Mouse (Mus musculus): Measurements from ENCODE around the gene Slc2a13.
A peak's percentile ranks its signal among the peaks of the same experiment; 100 is the strongest.

Gene Slc2a13

GRCm38 (mm10) chr15:91495014-91495413, 78.0 kb downstream of the Slc2a13 start:
- no peak for DNase-seq

- DNase-seq: no peak
Observed at GRCm38 (mm10) chr15:91479924-91480615, 93.0 kb downstream of the Slc2a13 start.

- peak; percentile 35 for DNase-seq
Observed at GRCm38 (mm10) chr15:91477766-91478165, 95.3 kb downstream of the Slc2a13 start.

GRCm38 (mm10) chr15:91473690-91474409, 99.2 kb downstream of the Slc2a13 start:
- no peak for DNase-seq

- no peak for DNase-seq
Observed at GRCm38 (mm10) chr15:91465331-91465730, 107.7 kb downstream of the Slc2a13 start.

- DNase-seq: no peak
Observed at GRCm38 (mm10) chr15:91463857-91464435, 109.1 kb downstream of the Slc2a13 start.

- DNase-seq: peak; percentile 33
Observed at GRCm38 (mm10) chr15:91463026-91463661, 109.9 kb downstream of the Slc2a13 start.

- no peak for DNase-seq
Observed at GRCm38 (mm10) chr15:91461940-91462339, 111.1 kb downstream of the Slc2a13 start.

- DNase-seq: no peak
Observed at GRCm38 (mm10) chr15:91457202-91457601, 115.9 kb downstream of the Slc2a13 start.

- DNase-seq: peak; percentile 6
Observed at GRCm38 (mm10) chr15:91445399-91445798, 127.7 kb downstream of the Slc2a13 start.

GRCm38 (mm10) chr15:91443449-91443848, 129.6 kb downstream of the Slc2a13 start:
- DNase-seq: no peak

- DNase-seq: no peak
Observed at GRCm38 (mm10) chr15:91439883-91440282, 133.2 kb downstream of the Slc2a13 start.

GRCm38 (mm10) chr15:91425426-91425825, 147.6 kb downstream of the Slc2a13 start:
- no peak for DNase-seq

- no peak for DNase-seq
Observed at GRCm38 (mm10) chr15:91406979-91407378, 166.1 kb downstream of the Slc2a13 start.

- no peak for DNase-seq
Observed at GRCm38 (mm10) chr15:91395165-91395564, 177.9 kb downstream of the Slc2a13 start.

GRCm38 (mm10) chr15:91383694-91384093, 189.4 kb downstream of the Slc2a13 start:
- DNase-seq: no peak

- DNase-seq: no peak
Observed at GRCm38 (mm10) chr15:91382606-91383005, 190.5 kb downstream of the Slc2a13 start.

- no peak for DNase-seq
Observed at GRCm38 (mm10) chr15:91381864-91382263, 191.2 kb downstream of the Slc2a13 start.

GRCm38 (mm10) chr15:91378751-91379325, 194.2 kb downstream of the Slc2a13 start:
- DNase-seq: no peak

GRCm38 (mm10) chr15:91377568-91377967, 195.5 kb downstream of the Slc2a13 start:
- DNase-seq: no peak

GRCm38 (mm10) chr15:91377105-91377504, 196.0 kb downstream of the Slc2a13 start:
- no peak for DNase-seq

- no peak for DNase-seq
Observed at GRCm38 (mm10) chr15:91374441-91374840, 198.6 kb downstream of the Slc2a13 start.

GRCm38 (mm10) chr15:91373203-91373584, 199.9 kb downstream of the Slc2a13 start:
- DNase-seq: peak; percentile 70

All from right cerebral cortex, postnatal 14 days (tissue).